Mouse (Mus musculus) lung, postnatal 0 days (tissue): ENCODE data around the gene Olfr548-ps1.

Experiments
- CTCF ChIP-seq: IDR thresholded peaks from 2 replicates; pipeline ENCODE4 v1.5.1; 2016; ENCODE audit warnings: antibody characterized with exemption, mild to moderate bottlenecking
- EP300 ChIP-seq: IDR thresholded peaks from 2 replicates; pipeline ENCODE4 v1.6.1; 2016; ENCODE audit warnings: antibody characterized with exemption, mild to moderate bottlenecking, control low read depth

GRCm38 (mm10) chr7:102512814-102513435, 27.8 kb upstream of the Olfr548-ps1 start:
- TF ChIP-seq CTCF = peak; percentile 85
- TF ChIP-seq EP300 = no peak
